Mouse (Mus musculus) megakaryocyte-erythroid progenitor cell, adult 5-6 weeks (primary cell): ENCODE measurements around the gene Rptor. TPM values are rescaled to one million over a fixed set of nuclear protein-coding genes. Genes with fewer than 3 reads are reported as not detected.

ENCODE experiments used
- ATAC-seq: replicated peaks from 2 replicates; pipeline ENCODE4 v1.8.0; 2016; ENCODE audit warnings: mild to moderate bottlenecking, inconsistent platforms; ENCODE audit not compliant: severe bottlenecking, poor library complexity, low FRiP score, low TSS enrichment
- total RNA-seq, 2 experiments: library from RNA; stranded (forward) in 1 of 2; stranded (reverse) in 1 of 2; fragments of 200-1000, 215-1000 nt in 1 of 2; fragments of >200 nt in 1 of 2; fragmentation: Nextera tagmentation in 1 of 2; gene quantifications; 2 replicates each; pipeline ENCODE4 v1.2.3; 2014 to 2017

Rptor gene
- total RNA-seq, 2 experiments from 2014 or later: 10.2 to 29.6 TPM

DNA sequence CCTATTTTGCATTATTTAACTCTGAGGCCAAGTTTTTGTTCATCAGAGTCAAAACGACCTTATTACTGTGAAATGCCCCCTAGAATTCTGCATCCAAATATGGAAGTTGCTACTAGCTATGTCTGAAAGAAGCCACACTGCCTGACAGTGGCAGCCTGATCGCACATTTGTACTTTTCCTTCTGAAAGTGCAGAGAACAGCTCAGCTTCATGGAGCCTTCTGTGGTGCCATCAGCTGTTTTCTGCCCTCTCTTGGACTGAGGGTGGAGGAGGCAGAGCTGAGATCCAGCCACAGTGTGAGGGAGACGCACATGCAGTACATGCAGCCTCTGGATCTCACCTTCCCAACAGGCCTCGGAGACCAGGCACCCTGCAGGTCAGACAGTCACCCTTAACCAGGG is 265.9 kb downstream of the Rptor start:
- no peak for ATAC-seq

- ATAC-seq: no peak
Observed at GRCm38 (mm10) chr11:119871141-119871540, 268.4 kb downstream of the Rptor start.

DNA sequence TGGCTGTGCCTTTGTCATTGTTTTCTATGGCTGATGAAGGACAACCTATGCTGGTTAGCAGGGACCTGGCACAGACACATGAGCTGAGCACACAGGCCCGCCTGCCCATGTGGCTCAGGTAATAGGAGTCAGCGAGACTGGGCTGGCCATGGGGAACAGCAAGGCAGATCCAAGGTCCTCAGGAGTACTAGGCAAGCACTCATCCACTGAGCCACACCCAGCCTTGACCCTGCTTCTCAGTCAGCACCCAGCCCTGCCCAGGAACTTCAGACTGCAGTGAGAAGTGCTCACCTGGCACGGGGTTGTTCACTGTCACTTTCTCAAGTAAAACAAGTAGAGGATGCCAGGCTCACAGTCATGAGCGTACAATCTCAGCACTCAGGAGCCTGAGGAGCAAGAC is 270.9 kb downstream of the Rptor start:
- no peak for ATAC-seq

DNA sequence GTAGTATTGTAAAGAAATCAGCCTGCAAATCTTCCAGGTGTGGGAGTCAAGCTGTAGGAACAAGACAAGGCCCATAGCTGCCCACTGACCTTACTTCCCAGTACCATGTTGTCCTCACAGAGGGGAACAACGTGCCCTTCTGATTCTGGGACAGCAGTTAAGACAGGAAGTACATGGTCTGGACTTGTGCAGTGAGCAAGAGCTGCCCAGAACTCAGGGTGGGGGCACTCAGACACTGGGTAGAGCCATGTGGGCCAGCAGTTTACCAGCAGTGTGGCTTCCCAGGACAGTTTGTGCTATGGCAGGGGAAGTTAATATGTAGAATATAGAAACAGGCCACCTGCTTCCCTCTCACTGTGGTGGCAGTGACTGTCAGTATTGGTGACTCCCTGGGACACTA is 272.1 kb downstream of the Rptor start:
- ATAC-seq: no peak

DNA sequence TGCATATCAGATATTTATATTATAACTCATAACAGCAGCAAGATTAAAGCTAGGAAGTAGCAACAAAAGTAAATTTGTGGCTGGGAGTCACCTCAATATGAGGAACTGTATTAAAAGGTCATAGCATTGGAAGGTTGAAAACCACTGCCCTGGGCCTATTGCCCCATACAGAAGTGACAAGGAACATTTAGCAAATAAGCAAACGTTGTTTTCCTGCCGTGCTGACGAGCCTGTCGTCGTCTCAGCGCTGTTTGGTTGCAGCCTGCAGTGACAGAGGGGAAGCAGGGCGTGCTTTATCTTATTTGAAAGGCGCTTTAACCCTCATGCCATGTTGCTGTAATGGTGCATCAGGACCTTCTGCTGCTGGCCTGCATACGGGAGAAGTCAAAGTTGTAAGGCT is 273.0 kb downstream of the Rptor start:
- no peak for ATAC-seq

DNA sequence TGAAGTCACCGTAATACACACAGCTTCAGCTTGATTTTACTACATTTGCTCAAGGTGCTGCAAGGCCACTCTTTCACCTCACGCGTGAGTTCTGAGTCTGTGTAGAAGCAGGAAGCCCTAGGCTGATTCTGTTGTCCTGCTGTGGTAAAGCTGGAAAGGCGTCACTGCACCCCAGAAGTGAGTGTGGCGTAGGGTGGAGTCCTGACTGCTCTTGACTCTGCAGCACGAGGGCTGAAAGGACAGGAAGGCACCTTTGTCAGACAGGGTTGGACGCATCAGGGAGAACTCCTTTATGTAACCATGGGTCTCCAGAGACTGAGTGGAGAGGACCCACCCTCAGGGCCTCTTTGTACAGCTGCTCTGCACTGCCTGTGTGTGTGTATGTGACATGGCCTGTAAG is 274.4 kb downstream of the Rptor start:
- no peak for ATAC-seq

GRCm38 (mm10) chr11:119879573-119879972 is 276.9 kb downstream of the Rptor start:
- no peak for ATAC-seq

DNA sequence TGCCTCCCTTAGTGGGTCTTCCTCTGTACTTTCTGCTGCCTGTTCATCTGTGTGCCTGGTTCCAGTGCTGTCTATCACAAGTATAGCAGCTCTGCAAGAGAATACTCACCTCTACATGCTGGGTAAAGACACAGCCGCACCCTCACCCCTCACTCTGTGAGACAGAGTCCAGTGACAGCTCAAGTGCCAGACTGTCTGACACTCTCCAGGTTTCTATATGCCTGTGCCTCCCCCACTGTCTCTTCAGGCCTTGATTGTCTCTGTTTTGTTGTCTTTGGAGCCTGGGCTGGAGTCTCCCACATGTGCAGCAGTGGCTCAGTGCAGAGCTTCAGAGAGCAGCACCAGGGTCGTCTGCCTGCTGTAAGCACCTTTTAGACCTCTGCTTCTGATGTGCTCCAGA is 280.9 kb downstream of the Rptor start:
- ATAC-seq: no peak

GRCm38 (mm10) chr11:119889966-119890365 is 287.3 kb downstream of the Rptor start:
- ATAC-seq: no peak

- no peak for ATAC-seq
Observed at GRCm38 (mm10) chr11:119891601-119892215, 289.0 kb downstream of the Rptor start.

DNA sequence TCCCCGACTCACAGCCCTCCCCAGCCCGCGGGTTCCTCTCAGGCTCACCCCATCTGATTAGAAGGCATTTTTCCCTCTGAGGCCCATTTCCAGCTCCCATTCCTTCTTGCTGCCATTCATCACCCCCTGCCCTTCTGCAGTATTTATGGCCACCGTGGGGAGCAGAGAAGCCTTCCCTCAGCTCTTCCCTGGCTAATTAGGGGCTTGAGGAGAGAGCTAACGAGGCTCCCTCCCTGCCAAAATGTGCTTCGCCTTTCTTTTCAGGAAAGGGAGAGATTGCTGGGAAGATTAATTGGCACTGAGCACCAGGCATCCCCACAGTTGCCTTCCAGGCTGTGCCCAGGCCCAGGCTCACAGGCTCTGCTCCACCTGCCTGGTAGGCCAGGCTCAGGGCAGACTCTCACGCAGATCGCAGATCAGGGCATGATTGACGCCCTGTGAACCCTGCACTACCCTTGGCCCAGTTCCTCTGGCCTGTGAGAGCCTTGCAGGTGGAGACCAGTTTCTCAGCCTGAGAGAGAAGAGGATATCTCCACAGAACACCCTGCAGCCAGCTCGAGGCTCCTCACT is 291.0 kb downstream of the Rptor start:
- no peak for ATAC-seq

DNA sequence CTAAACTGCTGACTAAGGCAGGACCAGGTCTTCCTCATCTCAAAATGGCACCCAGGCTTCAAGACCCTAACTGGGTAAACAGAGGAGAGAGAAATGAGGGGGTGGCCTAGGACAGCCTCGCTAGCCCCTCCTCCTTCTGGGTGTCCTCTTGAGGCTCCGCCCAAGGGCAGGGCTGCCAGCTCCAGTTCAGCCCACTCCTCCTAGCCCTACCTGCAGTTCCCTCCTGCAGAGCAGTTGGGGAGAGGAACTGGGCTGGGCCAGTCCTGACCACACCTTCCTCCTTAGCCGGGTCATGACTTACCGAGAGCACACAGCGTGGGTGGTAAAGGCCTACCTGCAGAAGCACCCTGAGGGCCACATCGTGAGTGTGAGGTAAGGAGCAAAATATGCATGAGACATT is 291.9 kb downstream of the Rptor start:
- ATAC-seq: no peak

DNA sequence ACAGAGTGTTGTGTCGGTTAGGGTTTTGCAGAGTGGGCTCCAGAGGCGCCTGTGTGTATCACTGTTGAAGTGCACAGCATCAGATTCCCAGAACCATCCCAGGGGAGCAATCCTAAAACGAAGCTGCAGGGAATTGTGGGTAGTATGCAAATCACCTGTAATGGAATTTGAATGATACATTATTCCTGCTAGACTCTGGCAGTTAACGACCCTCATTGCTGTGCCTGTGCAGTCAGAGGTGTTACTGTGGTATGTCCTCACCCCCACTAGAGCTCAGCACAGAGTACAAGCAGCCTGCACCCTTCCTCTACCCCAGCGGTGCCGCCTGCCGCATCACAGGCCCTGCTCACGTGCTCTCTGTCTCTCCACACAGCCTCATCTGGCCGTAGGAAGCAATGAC is 294.3 kb downstream of the Rptor start:
- no peak for ATAC-seq

DNA sequence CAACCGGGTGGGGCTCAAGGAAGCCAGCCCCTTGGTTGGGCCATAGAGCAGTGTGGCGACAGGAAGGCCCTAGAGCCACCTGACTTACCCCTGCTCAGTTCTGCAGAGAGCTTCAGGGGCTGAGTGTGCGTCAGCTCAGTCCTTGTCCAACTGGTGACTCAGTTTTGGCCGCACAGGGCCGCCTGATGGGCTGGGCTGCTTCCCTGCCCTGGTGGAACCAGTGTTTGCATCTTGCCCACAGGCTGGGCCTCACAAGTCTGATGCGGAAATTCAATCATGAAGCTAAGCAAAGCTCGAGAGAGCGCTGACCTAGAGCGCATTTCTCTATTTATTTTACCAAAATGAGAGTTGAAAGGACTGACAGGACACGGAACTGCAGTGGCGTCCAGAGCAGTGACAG is 296.3 kb downstream of the Rptor start:
- ATAC-seq: no peak

DNA sequence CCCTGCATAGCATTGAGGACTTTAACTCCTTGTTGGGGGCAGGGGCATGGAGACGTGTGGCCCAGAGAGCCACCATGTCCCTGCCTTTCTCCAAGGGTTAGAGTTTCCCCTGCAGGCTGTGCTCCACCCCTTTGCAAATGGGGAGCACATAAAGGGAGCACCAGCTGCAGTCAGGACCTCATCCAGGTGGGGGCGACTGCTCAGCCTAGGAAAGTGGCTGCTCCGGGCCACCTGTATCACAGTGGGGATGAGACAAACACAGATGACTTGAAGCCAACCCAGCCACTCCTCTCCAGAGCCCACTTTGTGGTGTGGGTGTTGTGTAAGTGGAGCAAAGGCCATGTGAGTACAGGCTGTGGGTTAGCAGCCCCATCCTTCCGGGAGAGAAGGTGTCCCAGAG is 298.5 kb downstream of the Rptor start:
- no peak for ATAC-seq

GRCm38 (mm10) chr11:119902891-119903290 is 300.2 kb downstream of the Rptor start:
- no peak for ATAC-seq

DNA sequence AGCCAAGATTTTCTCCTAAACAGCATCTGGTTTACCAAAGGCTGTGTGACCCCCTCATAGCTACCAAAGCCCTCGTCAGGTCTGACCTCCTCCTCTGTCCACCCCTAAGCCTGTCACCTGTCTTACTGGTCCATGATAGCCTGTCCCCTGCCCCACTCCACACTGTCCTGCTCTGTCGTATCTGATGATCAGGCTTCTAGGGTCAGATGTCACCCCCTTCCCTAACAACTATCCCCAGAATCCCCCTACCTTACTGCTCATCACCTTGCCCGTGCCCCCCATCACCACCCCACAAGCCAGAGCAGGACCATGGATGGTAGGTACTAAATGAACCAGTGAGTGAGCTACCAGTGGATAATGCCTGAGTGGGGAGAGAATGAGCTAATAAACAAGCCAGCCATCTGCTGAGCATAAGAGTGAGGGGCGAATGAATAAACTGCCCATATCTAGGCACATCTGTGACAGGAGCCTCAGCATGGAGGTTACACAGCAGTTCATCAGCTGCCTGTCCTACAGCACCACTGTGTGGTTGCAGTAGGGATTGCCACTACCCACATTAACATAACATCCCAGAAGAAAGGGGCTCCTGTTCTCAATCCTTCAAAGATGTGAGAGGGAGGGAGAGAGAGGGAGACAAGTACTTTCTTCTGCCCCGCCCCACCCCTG is 302.0 kb downstream of the Rptor start:
- peak; percentile 74 for ATAC-seq

GRCm38 (mm10) chr11:119905794-119906193 is 303.1 kb downstream of the Rptor start:
- ATAC-seq: no peak

DNA sequence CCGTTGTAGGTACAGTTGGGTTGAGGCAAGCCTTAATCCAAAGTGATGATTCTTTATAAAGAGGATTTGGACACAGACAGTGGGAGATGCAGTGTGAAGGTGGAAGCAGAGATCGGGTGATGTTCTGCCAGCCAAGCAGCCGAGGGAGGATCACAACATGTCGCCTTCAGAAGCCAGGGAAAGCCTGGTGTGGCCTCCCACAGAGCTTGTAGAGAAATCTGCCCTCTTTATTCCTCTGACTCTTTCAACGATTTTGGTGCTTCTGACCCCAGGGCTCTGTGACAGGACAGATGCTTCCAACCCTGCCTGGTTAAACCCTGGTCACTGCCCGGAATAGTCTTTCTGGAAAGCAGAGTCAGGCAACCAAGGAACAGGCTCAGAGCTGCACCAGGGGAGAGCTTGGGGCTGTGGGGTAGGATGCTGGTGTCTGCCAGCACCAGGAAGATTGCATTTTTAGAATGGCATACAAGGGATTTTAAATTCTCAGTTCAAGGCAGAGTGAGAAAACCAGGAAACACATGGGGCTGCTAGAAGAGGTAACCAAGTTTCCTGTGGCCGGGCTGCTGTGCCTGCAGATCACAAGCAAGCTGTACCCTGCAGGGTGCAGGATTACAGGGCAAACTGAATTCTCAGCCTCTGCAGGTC is 304.4 kb downstream of the Rptor start:
- ATAC-seq: no peak

- ATAC-seq: no peak
Observed at GRCm38 (mm10) chr11:119907711-119908110, 305.0 kb downstream of the Rptor start.

DNA sequence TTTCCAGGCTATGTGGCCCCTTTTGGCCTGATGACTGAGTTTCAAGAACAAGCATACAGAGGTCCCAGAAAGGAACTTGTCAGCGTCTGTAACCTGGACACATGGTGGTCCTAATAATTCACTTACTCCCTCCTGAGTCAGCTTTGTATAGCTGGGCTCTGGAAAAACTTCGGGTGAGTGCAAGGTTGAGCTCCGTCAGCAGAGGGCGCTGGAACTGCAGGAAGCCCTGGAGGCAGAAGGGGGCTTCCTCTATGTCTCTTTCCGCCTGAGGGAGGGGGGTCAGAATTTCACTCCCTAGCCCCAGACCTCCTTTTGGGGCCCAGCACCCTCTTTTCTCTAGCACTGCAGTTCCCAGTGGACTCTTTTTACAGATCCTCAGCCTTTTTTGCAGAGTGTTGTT is 306.7 kb downstream of the Rptor start:
- 0 out of 2 replicates have a peak, but pooled peaks have one; percentile 49 for ATAC-seq
